Mouse (Mus musculus): ENCODE measurements around the gene Htra3. TPM values are rescaled to one million over a fixed set of nuclear protein-coding genes. Genes with fewer than 3 reads are reported as not detected.

Htra3 gene
- total RNA-seq, 2 experiments from 2014 or later = 26.0 to 78.7 TPM

DNA sequence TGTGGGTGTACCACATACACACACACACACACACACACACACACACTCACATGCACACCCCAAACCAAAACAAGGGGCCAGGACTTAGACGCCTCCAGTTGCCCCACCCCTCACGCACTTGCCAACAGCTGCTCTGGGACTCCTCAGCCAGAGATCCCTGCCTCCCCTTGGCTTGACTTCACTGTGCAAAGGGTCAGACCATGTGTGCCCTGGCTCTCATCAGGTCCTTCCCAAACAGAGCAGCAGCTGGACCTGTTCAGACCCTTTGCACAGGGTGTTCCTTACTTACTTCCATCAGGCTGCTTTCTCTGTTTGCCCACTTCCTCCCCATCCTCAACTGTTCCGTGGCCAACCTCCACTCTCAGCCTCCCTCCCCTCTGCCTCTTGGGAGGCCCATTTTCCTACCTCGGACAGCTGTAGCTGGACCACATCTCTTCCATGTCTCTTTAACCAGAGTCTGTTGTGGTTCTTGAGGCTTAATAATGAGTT lies 54.8 kb downstream of the Htra3 start:
- DNase-seq (ENCODE audit: low spot score in 2 of 2) = no peak

DNA sequence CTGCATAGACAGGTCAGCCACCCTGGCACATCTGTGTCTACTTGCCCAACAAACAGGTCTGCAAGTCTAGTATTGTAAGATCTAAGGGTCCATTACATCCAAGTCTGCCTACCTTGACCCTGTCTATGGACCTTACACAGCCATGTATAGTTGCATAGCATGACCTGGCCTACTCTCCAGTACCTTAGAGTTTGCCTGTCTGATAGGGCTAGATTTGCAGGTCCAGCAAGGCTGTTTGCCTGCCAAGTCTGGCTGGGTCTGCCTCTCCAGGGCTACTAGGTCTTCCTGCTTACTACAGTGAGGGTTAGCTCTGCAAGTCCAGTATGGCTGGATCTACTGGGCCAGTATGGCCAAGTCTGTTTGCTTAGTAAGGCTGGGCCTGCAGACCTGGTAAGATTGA lies 55.8 kb downstream of the Htra3 start:
- no peak for DNase-seq (ENCODE audit: low spot score in 2 of 2)

DNA sequence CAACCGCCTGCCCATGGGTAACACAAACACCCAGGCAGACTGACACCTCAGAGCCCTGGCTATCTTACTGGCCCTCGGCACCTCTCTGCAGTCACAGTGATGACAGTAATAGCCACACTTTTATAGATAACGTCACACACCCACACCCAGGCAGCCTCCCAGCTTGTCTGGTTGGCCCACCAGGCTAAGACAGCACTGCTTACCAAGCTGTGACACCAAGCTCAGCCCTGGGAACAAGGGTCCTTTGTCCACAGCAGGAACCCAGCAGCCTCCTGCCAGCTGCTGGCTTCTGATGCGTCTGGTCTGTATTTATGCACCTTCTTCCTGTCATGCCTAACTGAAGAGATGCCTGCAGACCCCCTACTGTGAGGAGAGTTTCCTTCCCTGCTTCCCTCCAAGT lies 58.5 kb downstream of the Htra3 start:
- DNase-seq (ENCODE audit: low spot score in 2 of 2) = no peak

DNA sequence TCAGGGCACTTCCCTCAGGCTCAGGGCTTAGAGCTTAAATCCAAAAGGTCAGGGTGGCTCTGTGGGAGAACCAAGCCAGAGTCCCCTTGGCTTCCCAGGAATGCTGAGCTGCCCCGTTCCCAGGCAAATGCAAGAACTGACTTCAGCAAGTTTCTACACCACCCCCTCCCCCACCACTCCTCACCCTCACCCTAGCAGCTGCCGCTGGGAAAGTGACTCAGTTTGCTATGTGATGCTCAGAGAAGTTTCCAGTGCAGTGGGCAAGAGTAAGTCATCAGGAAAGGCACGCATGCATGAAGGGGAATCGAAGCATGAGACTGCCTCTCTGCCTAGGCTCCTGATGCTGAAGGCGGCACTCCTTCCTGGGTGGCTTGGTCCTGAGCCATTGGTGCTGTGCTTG lies 62.6 kb downstream of the Htra3 start:
- DNase-seq (ENCODE audit: low spot score in 2 of 2) = no peak

DNA sequence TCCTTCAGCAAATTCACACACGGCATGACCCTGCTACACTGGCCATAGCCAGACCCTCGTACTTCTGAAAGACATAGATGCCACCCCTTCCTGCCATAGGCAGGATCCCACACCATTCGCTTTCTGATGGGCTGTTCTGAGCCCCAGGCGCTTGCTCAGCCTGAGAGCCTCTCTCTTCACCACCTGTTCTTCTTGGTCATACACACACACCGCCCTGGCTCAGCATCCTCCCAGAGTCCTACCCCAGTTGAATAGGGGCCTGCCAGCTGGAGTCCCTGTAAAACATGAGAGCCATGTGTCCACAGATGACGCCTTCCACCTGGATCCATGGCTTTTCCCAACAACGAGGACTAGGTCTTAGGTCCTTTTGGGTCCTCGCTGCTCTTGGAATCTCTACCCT lies 66.9 kb downstream of the Htra3 start:
- no peak for DNase-seq (ENCODE audit: low spot score in 2 of 2)

DNA sequence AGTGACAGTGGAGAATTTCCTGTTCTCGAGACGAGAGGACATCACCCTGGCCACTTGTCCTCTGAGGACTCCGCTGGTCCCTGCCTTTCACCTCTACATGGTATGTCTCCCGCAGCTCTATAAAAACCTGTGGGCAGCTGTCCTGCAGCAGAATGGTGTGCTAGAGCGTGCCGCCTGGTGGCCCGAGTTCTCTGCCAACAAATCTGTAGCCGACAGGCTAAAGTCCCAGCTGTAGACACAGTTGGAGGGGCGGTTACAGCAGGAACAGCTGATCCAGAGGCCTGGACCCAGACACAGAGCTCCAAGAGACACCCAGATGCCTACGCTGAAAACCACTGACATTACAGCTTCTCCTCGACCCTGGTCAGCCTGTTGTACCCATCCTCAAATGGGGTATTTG lies 67.7 kb downstream of the Htra3 start:
- no peak for DNase-seq (ENCODE audit: low spot score in 2 of 2)

DNA sequence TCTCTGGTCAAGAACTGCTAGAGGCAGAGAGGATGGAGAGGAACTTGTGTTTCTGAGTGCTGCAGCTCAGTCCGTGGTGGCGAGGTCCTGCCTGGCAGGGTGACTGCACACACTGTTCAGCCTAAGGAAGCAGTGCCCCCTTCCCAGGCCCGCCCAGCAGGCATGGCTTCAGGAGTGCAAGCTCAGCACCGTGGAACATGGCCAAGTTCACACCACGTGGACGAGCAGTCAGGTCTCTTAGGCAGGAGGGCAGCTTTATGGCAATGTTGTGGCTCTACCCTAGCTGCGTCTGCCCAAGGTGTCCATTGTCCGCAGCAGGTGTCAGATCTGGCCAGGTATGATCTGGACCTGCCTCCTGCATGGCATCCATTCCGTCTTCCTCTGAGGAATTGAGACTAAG lies 68.4 kb downstream of the Htra3 start:
- DNase-seq (ENCODE audit: low spot score in 2 of 2) = no peak

DNA sequence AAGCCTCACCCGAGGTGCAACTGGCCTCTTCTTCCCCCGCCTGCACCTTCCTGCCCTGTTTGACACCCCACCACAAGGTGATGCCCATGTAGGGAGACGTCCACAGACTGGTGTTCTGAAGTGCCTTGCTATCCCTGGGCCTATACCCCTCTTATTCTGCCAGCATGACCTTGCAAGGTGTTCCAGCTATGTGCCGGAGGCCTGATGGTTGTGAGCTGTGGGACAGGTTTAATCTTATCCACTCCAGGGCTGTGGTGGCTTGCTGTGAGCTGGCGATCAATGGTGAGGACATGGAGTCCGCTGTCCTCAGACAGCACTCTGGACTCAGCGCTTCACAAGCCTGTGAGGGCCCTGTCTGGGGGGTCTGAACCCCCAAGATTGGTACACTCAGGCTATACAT lies 69.2 kb downstream of the Htra3 start:
- DNase-seq (ENCODE audit: low spot score in 2 of 2) = no peak

DNA sequence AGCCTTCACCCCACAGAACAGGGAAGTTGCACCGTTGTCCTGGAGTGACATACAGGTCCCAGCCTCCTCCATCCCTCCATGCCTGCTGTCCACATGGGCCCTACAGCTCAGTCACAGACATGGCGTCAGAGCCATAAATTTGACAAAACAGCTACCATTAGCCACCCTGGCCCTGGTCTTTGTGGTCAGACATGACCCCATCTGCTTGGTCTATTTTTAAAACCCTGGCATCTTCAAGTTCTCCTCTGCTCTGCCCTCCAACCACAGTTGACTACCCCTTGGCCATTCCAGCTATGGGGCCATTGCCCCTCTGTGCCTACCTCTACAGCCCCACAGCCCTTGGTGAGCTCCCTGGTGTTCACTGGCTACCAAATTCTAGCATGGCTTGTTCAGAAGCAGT lies 69.6 kb downstream of the Htra3 start:
- DNase-seq (ENCODE audit: low spot score in 2 of 2) = no peak

DNA sequence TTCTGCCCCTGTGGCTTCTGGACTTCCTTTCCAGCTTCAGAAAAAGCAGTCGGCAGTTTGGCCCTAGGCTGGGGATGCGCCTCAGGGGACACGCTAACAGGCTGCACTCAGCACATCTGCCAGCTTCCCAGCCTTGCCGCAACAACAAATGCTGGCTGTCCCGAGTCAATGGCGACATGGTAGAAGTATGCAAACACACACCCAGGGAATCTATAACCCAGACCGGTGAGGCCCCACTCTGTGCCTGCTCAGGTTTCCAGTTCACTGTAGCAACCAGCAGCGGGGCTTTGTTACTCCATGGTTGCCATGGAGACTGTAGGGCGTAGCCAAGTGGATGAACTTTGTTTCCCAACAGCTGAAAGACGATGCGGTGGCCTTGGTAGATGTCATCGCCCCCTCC lies 70.2 kb downstream of the Htra3 start:
- no peak for DNase-seq (ENCODE audit: low spot score in 2 of 2)

DNA sequence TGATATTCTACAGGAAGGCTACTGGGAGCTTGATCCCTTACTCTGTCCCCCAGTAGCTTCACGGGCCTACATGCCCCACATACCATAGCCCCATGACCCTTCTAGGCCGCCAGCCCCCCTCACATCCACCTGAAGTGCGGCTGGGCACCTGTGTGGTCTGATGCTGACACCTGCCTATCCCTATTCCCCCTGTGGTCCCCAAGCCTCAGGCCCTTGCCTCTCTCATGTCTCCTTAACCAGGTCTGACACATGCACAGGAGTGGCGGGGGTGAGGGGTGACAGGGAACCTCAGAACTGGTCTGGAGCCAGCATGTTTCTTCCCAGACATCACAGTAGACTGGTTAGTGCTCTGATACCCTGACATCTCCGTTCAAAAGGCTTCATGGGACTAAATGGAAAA lies 71.0 kb downstream of the Htra3 start:
- no peak for DNase-seq (ENCODE audit: low spot score in 2 of 2)

DNA sequence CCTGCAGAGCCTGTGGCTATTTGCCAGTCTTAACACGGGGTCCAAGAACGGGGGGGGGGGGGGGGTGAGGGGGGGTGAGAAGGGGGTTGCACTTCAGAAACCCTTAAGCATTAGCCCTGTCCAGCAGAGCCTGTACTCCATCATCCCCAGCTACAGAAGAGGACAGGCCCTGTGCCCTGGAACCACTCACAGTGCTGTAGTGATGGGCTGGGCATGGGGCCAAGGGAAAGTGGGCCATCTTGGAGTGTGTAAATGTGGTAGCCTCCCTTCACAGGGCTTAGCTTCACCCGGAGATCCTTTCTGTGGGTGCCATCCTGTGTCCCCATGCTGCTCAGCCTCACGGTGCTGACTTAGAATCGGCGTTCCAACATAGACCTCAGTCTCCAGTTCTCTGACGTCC lies 71.8 kb downstream of the Htra3 start:
- DNase-seq (ENCODE audit: low spot score in 2 of 2) = no peak

DNA sequence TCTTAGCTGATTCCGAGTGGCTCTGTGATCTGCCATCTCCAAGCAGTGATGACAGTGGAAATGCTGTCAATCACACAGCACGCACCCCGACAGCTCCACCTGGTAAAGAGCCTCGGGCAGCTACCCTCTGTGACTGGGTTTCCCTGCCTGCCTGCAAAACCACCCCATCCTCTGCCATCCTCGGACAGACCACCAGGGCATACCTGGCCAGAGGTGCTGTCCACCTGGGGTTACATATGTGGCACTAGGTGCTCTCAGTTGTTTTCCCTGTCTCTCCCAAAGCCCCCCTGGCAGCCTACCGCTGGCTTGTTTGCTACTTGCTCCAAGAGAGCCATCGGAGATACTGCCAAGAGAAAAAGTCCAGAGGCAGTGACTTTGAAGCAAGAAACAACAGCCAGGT lies 72.8 kb downstream of the Htra3 start:
- no peak for DNase-seq (ENCODE audit: low spot score in 2 of 2)

DNA sequence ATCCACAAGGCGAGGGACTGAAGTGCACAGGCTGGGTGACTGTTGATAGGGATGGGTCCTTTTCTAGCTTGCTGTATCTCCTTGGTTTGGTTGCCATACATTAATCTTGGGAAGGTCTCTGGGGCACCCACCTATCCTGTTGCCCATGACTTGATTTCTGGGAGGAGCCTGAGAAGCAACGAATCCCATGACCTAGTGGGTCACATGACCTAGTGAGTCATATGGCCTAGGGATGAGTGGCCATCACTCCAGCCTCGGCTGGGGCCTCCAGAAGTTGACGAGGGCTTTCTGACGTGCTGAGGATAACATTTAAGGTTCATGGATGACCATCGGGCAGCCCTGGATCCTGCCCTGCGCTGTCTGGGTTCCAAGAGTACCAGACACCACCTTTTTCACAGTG lies 74.2 kb downstream of the Htra3 start:
- DNase-seq (ENCODE audit: low spot score in 2 of 2) = no peak

Other genes with a start within 250 kb of the Htra3 start
- gene Cpz, start 154.1 kb downstream of the Htra3 start, total RNA-seq (2021) = 1 to 10 TPM in 1 of 2 experiments, under 1 TPM in 1; 0.35 to 1.1 TPM
- 1 to 10 TPM; 7.1 to 7.7 TPM for gene Trmt44, start 104.7 kb downstream of the Htra3 start, total RNA-seq (2021)
- gene Acox3, start 96.7 kb downstream of the Htra3 start, total RNA-seq (2021) = 10 to 100 TPM; 51.0 to 53.6 TPM
- gene Sh3tc1, start 60.2 kb upstream of the Htra3 start, total RNA-seq (2021) = 10 to 100 TPM; 25.5 to 26.1 TPM
- 1 to 10 TPM; 7.5 to 8.0 TPM for gene Ablim2, start 78.1 kb upstream of the Htra3 start, total RNA-seq (2021)
- gene Afap1, start 213.5 kb upstream of the Htra3 start, total RNA-seq (2021) = 10 to 100 TPM; 15.3 to 33.0 TPM

Data from adrenal gland, adult 18-20 months (tissue).